Mouse (Mus musculus) neural tube, embryonic 15.5 days (tissue): ENCODE measurements around the gene Gm8994. TPM values are rescaled to one million over a fixed set of nuclear protein-coding genes. Genes with fewer than 3 reads are reported as not detected.
"Not testable (repeated sequence)": the region's sequence is repeated elsewhere in the genome, so short reads cannot be mapped to it uniquely, and the experiment has no call there.

Experiments
- ATAC-seq: fragments of 200-750 bp; cut with Nextera tagmentation; 2 replicates; pipeline ENCODE4 v1.8.0; 2017; ENCODE audit warnings: mild to moderate bottlenecking, moderate TSS enrichment, moderate library complexity; ENCODE audit not compliant: low FRiP score
- H3K27ac ChIP-seq: fragments of 300-500 bp; sonication (generic); replicated peaks from 2 replicates; pipeline ENCODE4 v1.5.1; 2015; ENCODE audit warnings: mild to moderate bottlenecking, inconsistent platforms
- H3K27me3 ChIP-seq: fragments of 300-500 bp; sonication (generic); replicated peaks from 2 replicates; pipeline ENCODE4 v1.6.1; 2015; ENCODE audit warnings: inconsistent platforms
- H3K36me3 ChIP-seq: fragments of 300-500 bp; sonication (generic); 2 replicates; pipeline ENCODE4 v1.6.1; 2015; ENCODE audit warnings: inconsistent platforms
- H3K4me1 ChIP-seq: fragments of 300-500 bp; sonication (generic); 2 replicates; pipeline ENCODE4 v1.6.1; 2015; ENCODE audit warnings: inconsistent platforms
- H3K4me2 ChIP-seq: fragments of 300-500 bp; sonication (generic); 2 replicates; pipeline ENCODE4 v1.6.1; 2015; ENCODE audit warnings: inconsistent platforms, mild to moderate bottlenecking, moderate library complexity
- H3K4me3 ChIP-seq: fragments of 300-500 bp; sonication (generic); replicated peaks from 2 replicates; pipeline ENCODE4 v1.5.1; 2015; ENCODE audit warnings: mild to moderate bottlenecking, inconsistent platforms
- H3K9ac ChIP-seq: fragments of 300-500 bp; sonication (generic); replicated peaks from 2 replicates; pipeline ENCODE4 v1.6.1; 2015; ENCODE audit warnings: mild to moderate bottlenecking, inconsistent platforms
- H3K9me3 ChIP-seq: fragments of 300-500 bp; sonication (generic); replicated peaks from 2 replicates; pipeline ENCODE4 v1.6.1; 2016; ENCODE audit warnings: inconsistent platforms
- WGBS: fragments of 180-500 bp; shearing (Covaris S2); methylation state at CpG from one replicate; pipeline ENCODE4 v1.1.7; 2015; ENCODE audit warnings: mixed read lengths; 5-methylcytosine and 5-hydroxymethylcytosine counted together
- polyA plus RNA-seq: library from polyadenylated mRNA; unstranded; fragments of >200 nt; fragmentation: Nextera tagmentation; extraction: Ambion mirVana; gene quantifications from 2 replicates; pipeline ENCODE4 v1.2.1, GENCODE M21; 2015

Gene Gm8994
- polyA plus RNA-seq, 1 experiment from 2014 or later: not detected

GRCm38 (mm10) chr6:136309487-136309886 lies 17.9 kb upstream of the Gm8994 start:
- ATAC-seq: no peak
- no peaks in the 10 kb centered on the region for H3K27me3 ChIP-seq
- WGBS: 92% methylated on average over 2 of the region's 2 CpGs
- H3K36me3 ChIP-seq: no peaks in the 10 kb centered on the region
- H3K4me1 ChIP-seq: no peaks in the 10 kb centered on the region
- H3K4me3 ChIP-seq: no peak overlapping the region
- H3K4me2 ChIP-seq: no peak overlapping the region
- no peak overlapping the region for H3K9ac ChIP-seq
- no peaks in the 10 kb centered on the region for H3K9me3 ChIP-seq
- H3K27ac ChIP-seq: no peak overlapping the region

GRCm38 (mm10) chr6:136328416-136328815 lies 1.1 kb downstream of the Gm8994 start:
- not testable (repeated sequence) for H3K27ac ChIP-seq, H3K9ac ChIP-seq, H3K36me3 ChIP-seq, H3K4me1 ChIP-seq, H3K4me3 ChIP-seq, H3K9me3 ChIP-seq, H3K27me3 ChIP-seq, H3K4me2 ChIP-seq, ATAC-seq
- WGBS: 98% methylated on average over 26 of the region's 26 CpGs

GRCm38 (mm10) chr6:136340669-136341068 lies 13.3 kb downstream of the Gm8994 start:
- H3K4me1 ChIP-seq: no peaks in the 10 kb centered on the region
- H3K4me2 ChIP-seq: no peak overlapping the region
- no peak overlapping the region for H3K4me3 ChIP-seq
- no peak overlapping the region for H3K27ac ChIP-seq
- H3K9ac ChIP-seq: no peak overlapping the region
- no peaks in the 10 kb centered on the region for H3K9me3 ChIP-seq
- WGBS: 74% methylated on average over 5 of the region's 5 CpGs
- no peaks in the 10 kb centered on the region for H3K36me3 ChIP-seq
- no peak for ATAC-seq
- H3K27me3 ChIP-seq: no peaks in the 10 kb centered on the region

GRCm38 (mm10) chr6:136341093-136341492 lies 13.8 kb downstream of the Gm8994 start:
- Histone ChIP-seq H3K4me2 (no peak overlapping the region), H3K27me3 (no peaks in the 10 kb centered on the region), H3K4me3 (no peak overlapping the region), H3K9me3 (no peaks in the 10 kb centered on the region), H3K27ac (no peak overlapping the region), H3K9ac (no peak overlapping the region), H3K4me1 (no peaks in the 10 kb centered on the region), H3K36me3 (no peaks in the 10 kb centered on the region)
- 87% methylated on average over 1 of the region's 1 CpGs for WGBS
- ATAC-seq: no peak

GRCm38 (mm10) chr6:136343868-136344267 lies 16.5 kb downstream of the Gm8994 start:
- 83% methylated on average over 7 of the region's 7 CpGs for WGBS
- no peak for ATAC-seq
- Histone ChIP-seq H3K9ac (no peak overlapping the region), H3K4me3 (no peak overlapping the region), H3K27me3 (no peaks in the 10 kb centered on the region), H3K4me2 (no peak overlapping the region), H3K9me3 (no peaks in the 10 kb centered on the region), H3K27ac (no peak overlapping the region), H3K36me3 (no peaks in the 10 kb centered on the region), H3K4me1 (no peaks in the 10 kb centered on the region)

- no peaks in the 10 kb centered on the region for H3K36me3 ChIP-seq
- no peaks in the 10 kb centered on the region for H3K9me3 ChIP-seq
- no peak overlapping the region for H3K27ac ChIP-seq
- no peaks in the 10 kb centered on the region for H3K4me1 ChIP-seq
- 91% methylated on average over 6 of the region's 6 CpGs for WGBS
- H3K4me3 ChIP-seq: no peak overlapping the region
- no peaks in the 10 kb centered on the region for H3K27me3 ChIP-seq
- no peak overlapping the region for H3K9ac ChIP-seq
- no peak overlapping the region for H3K4me2 ChIP-seq
- no peak for ATAC-seq
Measured at GRCm38 (mm10) chr6:136345034-136345433, 17.7 kb downstream of the Gm8994 start.

- no peak for ATAC-seq
Measured at GRCm38 (mm10) chr6:136345641-136346040, 18.3 kb downstream of the Gm8994 start.

GRCm38 (mm10) chr6:136347053-136347452 lies 19.7 kb downstream of the Gm8994 start:
- no peak overlapping the region for H3K4me2 ChIP-seq
- 34% methylated on average over 5 of the region's 5 CpGs for WGBS
- no peaks in the 10 kb centered on the region for H3K27me3 ChIP-seq
- no peaks in the 10 kb centered on the region for H3K4me1 ChIP-seq
- no peak overlapping the region for H3K27ac ChIP-seq
- no peak overlapping the region for H3K9ac ChIP-seq
- no peaks in the 10 kb centered on the region for H3K36me3 ChIP-seq
- H3K4me3 ChIP-seq: no peak overlapping the region
- no peak for ATAC-seq
- H3K9me3 ChIP-seq: no peaks in the 10 kb centered on the region

More at GRCm38 (mm10) chr6:136345641-136346040, 18.3 kb downstream of the Gm8994 start:
- Histone ChIP-seq H3K27ac (no peak overlapping the region), H3K4me1 (no peaks in the 10 kb centered on the region), H3K4me2 (no peak overlapping the region), H3K9me3 (no peaks in the 10 kb centered on the region), H3K9ac (no peak overlapping the region), H3K27me3 (no peaks in the 10 kb centered on the region), H3K36me3 (no peaks in the 10 kb centered on the region), H3K4me3 (no peak overlapping the region)
- 90% methylated on average over 7 of the region's 7 CpGs for WGBS

GRCm38 (mm10) chr6:136347631-136348030 lies 20.3 kb downstream of the Gm8994 start:
- 55% methylated on average over 9 of the region's 9 CpGs for WGBS
- Histone ChIP-seq H3K27me3 (no peaks in the 10 kb centered on the region), H3K4me1 (no peaks in the 10 kb centered on the region), H3K27ac (no peak overlapping the region), H3K4me2 (no peak overlapping the region), H3K9ac (no peak overlapping the region), H3K4me3 (no peak overlapping the region), H3K9me3 (no peaks in the 10 kb centered on the region), H3K36me3 (no peaks in the 10 kb centered on the region)
- ATAC-seq: no peak

- no peak overlapping the region for H3K4me2 ChIP-seq
- peak; percentile 75 for ATAC-seq
- no peak overlapping the region for H3K9ac ChIP-seq
- H3K4me3 ChIP-seq: no peak overlapping the region
- peaks cover 8% of the 10 kb centered on the region for H3K4me1 ChIP-seq
- H3K36me3 ChIP-seq: no peaks in the 10 kb centered on the region
- H3K27me3 ChIP-seq: no peaks in the 10 kb centered on the region
- H3K27ac ChIP-seq: 0 out of 2 replicates have a peak overlapping the region, but pooled peaks have one; percentile 23
- 34% methylated on average over 11 of the region's 11 CpGs for WGBS
- no peaks in the 10 kb centered on the region for H3K9me3 ChIP-seq
Measured at GRCm38 (mm10) chr6:136353399-136354184, 26.3 kb downstream of the Gm8994 start.

- Histone ChIP-seq H3K27ac (no peak overlapping the region), H3K36me3 (no peaks in the 10 kb centered on the region), H3K27me3 (no peaks in the 10 kb centered on the region), H3K9ac (no peak overlapping the region), H3K4me2 (no peak overlapping the region), H3K9me3 (no peaks in the 10 kb centered on the region), H3K4me3 (no peak overlapping the region), H3K4me1 (peaks cover 4% of the 10 kb centered on the region)
- WGBS: 73% methylated on average over 5 of the region's 5 CpGs
- ATAC-seq: no peak
Measured at GRCm38 (mm10) chr6:136358471-136358870, 31.1 kb downstream of the Gm8994 start.

- no peak for ATAC-seq
- Histone ChIP-seq H3K4me3 (no peak overlapping the region), H3K27me3 (no peaks in the 10 kb centered on the region), H3K4me2 (no peak overlapping the region), H3K36me3 (no peaks in the 10 kb centered on the region), H3K4me1 (peaks cover 8% of the 10 kb centered on the region; the same call in 1 of the 2 replicates), H3K9me3 (no peaks in the 10 kb centered on the region), H3K27ac (no peak overlapping the region), H3K9ac (no peak overlapping the region)
- 91% methylated on average over 8 of the region's 8 CpGs for WGBS
Measured at GRCm38 (mm10) chr6:136363313-136363712, 36.0 kb downstream of the Gm8994 start.
